Mouse (Mus musculus): Measurements from ENCODE around the gene Slc25a22. TPM values are rescaled to one million over a fixed set of nuclear protein-coding genes. Genes with fewer than 3 reads are reported as not detected.
"Not testable (repeated sequence)": the region's sequence is repeated elsewhere in the genome, so short reads cannot be mapped to it uniquely, and the experiment has no call there.

Gene Slc25a22
- polyA plus RNA-seq, 1 experiment from 2014 or later = 13.3 TPM

DNA sequence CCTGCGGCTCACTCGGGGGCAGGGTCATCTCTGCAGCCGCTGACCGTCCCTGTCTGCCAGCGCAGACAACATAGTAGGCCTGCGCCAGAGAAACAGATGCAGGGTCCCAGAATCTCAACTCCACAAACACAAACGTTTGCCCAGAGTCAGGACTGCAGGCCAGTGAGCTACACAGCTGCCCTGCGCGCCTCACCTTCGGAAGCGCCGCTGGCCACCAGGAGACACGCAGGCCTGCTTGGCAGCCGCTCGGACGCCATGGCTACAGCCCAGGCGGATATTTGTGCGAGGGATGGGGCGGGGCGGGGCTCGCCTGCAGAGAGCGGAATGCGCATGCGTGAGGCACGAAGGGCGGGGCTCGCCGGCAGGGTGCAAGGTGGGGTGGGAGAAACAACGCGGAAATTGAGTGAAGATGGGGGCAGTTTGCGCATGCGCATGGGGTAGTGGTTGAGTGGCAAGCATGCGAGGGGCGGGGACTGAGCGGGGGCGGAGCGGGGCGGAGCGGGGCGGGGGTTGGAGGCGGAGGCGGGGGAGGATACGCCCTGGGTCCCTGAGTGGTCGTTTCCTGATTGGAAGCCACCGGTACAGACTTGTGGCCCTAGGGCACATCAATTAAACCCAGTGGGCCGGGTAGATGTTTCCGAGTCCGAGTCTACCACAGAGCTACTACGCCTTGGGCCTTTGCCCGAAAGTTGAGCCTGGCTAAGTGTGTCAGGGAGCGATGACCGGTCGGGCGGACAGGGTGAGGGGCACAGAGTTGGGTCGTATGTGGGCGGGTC is 23.7 kb downstream of the Slc25a22 start, which contains the start of gene Gatd1:
Gene Gatd1, minus strand, starts transcription at position 328 of the 776 bp plus-strand sequence.
- H3K9me3 ChIP-seq (ENCODE audit: control insufficient read depth, low read length) = no peaks in the 10 kb centered on the region
- H3K4me1 ChIP-seq (ENCODE audit: control insufficient read depth in 2 of 2, insufficient read depth in 2 of 2, low read length in 2 of 2) = peaks cover under 1 to 9% of the 10 kb centered on the region in 2 experiments; a peak in 3 of 4 replicates
- peak within 1 kb of the TSS; percentile 94 for H3K4me2 ChIP-seq (ENCODE audit: low read length)
- peak within 1 kb of the TSS; percentile 93 for H3K9ac ChIP-seq (ENCODE audit: low read length)
- peak within 1 kb of the TSS; percentile 80 to 81 for H3K27ac ChIP-seq (replicated peaks in 1 of 2; ENCODE audit: control insufficient read depth in 1 of 2, insufficient read depth in 1 of 2, low read depth in 2 of 2, low read length in 2 of 2)
- under 1% methylated on average over 49 of the region's 56 CpGs for WGBS
- no peaks in the 10 kb centered on the region for H3K27me3 ChIP-seq (ENCODE audit: control insufficient read depth, insufficient read depth, low read length)
- peak; percentile 93 for ATAC-seq (ENCODE audit: insufficient number of reproducible peaks, insufficient read depth, low FRiP score, low read depth)
- peak within 1 kb of the TSS; percentile 82 to 86 for H3K4me3 ChIP-seq (ENCODE audit: control insufficient read depth in 1 of 2, insufficient read depth in 1 of 2, low read depth in 1 of 2, low read length in 2 of 2)
- peaks cover 28% of the 10 kb centered on the region for H3K36me3 ChIP-seq (ENCODE audit: control insufficient read depth, insufficient read depth, low read length)

DNA sequence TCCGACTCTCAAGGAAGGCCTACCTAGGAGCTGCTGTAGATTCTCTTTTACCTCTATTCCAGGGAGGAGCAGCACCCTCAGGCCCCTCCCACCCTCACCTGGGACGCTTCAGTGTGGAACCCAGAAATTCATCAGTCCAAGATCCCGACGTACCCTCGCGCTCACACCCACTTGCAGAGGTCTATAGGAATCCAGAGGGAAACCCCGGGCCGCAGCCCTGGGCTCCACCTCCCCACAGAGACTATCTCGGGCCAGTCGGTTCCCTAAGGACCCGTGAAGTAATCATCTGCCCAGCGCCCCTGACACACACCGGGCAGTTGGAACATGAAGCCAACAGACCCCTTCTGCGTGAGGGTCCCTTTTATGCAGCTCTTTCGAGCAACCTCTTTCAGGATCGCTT is 24.4 kb downstream of the Slc25a22 start:
- Histone ChIP-seq H3K4me2 (ENCODE audit: low read length) (peak overlapping the region; percentile 94), H3K4me3 (ENCODE audit: control insufficient read depth in 1 of 2, insufficient read depth in 1 of 2, low read depth in 1 of 2, low read length in 2 of 2) (peak overlapping the region; percentile 82 to 86), H3K27ac (replicated peaks in 1 of 2; ENCODE audit: control insufficient read depth in 1 of 2, insufficient read depth in 1 of 2, low read depth in 2 of 2, low read length in 2 of 2) (peak overlapping the region; percentile 76 to 80), H3K4me1 (ENCODE audit: control insufficient read depth in 2 of 2, insufficient read depth in 2 of 2, low read length in 2 of 2) (peaks cover 2 to 10% of the 10 kb centered on the region in 2 experiments; a peak in 3 of 4 replicates), H3K9ac (ENCODE audit: low read length) (peak overlapping the region; percentile 93), H3K9me3 (ENCODE audit: control insufficient read depth, low read length) (no peaks in the 10 kb centered on the region), H3K36me3 (ENCODE audit: control insufficient read depth, insufficient read depth, low read length) (peaks cover 35% of the 10 kb centered on the region), H3K27me3 (ENCODE audit: control insufficient read depth, insufficient read depth, low read length) (no peaks in the 10 kb centered on the region)
- 6% methylated on average over 16 of the region's 16 CpGs for WGBS
- ATAC-seq (ENCODE audit: insufficient number of reproducible peaks, insufficient read depth, low FRiP score, low read depth) = 0 out of 2 replicates have a peak, but pooled peaks have one; percentile 1

DNA sequence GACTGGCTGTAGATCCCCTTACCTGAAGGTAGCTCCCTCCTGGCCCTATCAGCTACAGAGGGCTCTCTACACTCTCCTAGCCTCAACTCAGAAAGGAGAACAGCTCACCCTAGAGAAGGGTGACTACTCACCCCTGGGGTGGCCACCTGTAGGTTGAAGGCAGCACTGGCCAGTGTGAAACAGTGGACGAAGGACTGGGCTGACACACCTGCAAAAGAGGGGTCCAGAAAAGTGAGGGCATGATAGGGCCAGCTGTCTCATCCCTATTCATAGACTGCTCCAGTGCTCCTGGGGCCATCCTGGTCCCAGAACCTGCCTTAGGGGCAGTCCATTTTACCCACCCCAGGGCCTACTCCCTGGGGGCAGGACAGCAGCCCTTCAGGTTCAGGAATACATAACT is 26.0 kb downstream of the Slc25a22 start:
- ATAC-seq (ENCODE audit: insufficient number of reproducible peaks, insufficient read depth, low FRiP score, low read depth) = no peak
- Histone ChIP-seq H3K4me1 (ENCODE audit: control insufficient read depth in 2 of 2, insufficient read depth in 2 of 2, low read length in 2 of 2) (peaks cover 2 to 10% of the 10 kb centered on the region in 2 experiments; a peak in 3 of 4 replicates), H3K9me3 (ENCODE audit: control insufficient read depth, low read length) (no peaks in the 10 kb centered on the region), H3K36me3 (ENCODE audit: control insufficient read depth, insufficient read depth, low read length) (peaks cover 40% of the 10 kb centered on the region), H3K9ac (ENCODE audit: low read length) (no peak overlapping the region), H3K27me3 (ENCODE audit: control insufficient read depth, insufficient read depth, low read length) (no peaks in the 10 kb centered on the region), H3K4me3 (ENCODE audit: control insufficient read depth in 1 of 2, insufficient read depth in 1 of 2, low read depth in 1 of 2, low read length in 2 of 2) (no peak overlapping the region), H3K4me2 (ENCODE audit: low read length) (no peak overlapping the region), H3K27ac (replicated peaks in 1 of 2; ENCODE audit: control insufficient read depth in 1 of 2, insufficient read depth in 1 of 2, low read depth in 2 of 2, low read length in 2 of 2) (no peak overlapping the region)
- 88% methylated on average over 1 of the region's 1 CpGs for WGBS

DNA sequence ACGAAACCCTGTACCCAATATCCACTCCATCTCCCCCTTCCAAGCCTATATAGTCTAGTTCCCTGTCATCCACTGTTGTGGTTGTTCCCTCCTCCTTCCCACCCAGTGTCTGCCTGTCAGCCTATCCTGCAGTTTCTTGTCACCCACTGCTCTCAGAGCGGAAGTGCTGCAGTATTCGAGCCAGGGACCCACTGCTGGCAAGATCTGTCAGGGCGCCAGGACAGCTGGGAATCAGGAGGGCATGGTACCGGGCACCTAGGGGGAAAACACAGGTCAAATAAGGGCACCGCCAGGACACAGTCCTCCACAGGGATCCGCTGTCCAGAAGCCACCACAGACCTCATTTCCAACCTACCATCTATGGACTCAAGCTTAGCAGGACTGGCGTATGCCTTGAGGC is 27.1 kb downstream of the Slc25a22 start:
- Histone ChIP-seq H3K9ac (ENCODE audit: low read length) (no peak overlapping the region; the same call in 1 of the 2 replicates), H3K27me3 (ENCODE audit: control insufficient read depth, insufficient read depth, low read length) (no peaks in the 10 kb centered on the region)
- 87% methylated on average over 8 of the region's 8 CpGs for WGBS

DNA sequence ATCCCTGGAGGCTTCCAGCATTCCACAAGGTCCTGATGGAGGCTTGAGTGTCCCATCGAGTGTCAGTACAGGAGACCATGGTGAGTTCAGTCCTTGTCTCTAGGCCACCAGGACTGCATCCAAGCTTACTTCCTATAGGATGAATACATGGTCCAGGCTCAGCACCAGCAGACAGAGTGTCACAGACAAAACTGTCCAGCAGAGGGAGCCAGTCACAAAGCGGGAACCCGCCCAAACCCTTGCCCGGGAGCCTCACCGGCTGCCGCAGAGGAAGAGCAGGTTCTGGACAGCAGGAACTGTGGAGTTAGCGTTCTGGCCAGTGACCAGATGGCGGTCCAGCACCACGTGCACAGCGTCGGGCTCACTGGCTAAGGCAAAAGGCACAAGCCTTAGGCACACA is 28.9 kb downstream of the Slc25a22 start:
- Histone ChIP-seq H3K9me3 (ENCODE audit: control insufficient read depth, low read length) (no peaks in the 10 kb centered on the region), H3K27ac (replicated peaks in 1 of 2; ENCODE audit: control insufficient read depth in 1 of 2, insufficient read depth in 1 of 2, low read depth in 2 of 2, low read length in 2 of 2) (no peak overlapping the region), H3K4me3 (ENCODE audit: control insufficient read depth in 1 of 2, insufficient read depth in 1 of 2, low read depth in 1 of 2, low read length in 2 of 2) (no peak overlapping the region), H3K4me1 (ENCODE audit: control insufficient read depth in 2 of 2, insufficient read depth in 2 of 2, low read length in 2 of 2) (peaks cover 2 to 10% of the 10 kb centered on the region in 2 experiments; a peak in 2 of 4 replicates), H3K36me3 (ENCODE audit: control insufficient read depth, insufficient read depth, low read length) (peaks cover 47% of the 10 kb centered on the region), H3K4me2 (ENCODE audit: low read length) (no peak overlapping the region), H3K9ac (ENCODE audit: low read length) (no peak overlapping the region; the same call in 1 of the 2 replicates), H3K27me3 (ENCODE audit: control insufficient read depth, insufficient read depth, low read length) (no peaks in the 10 kb centered on the region)
- ATAC-seq (ENCODE audit: insufficient number of reproducible peaks, insufficient read depth, low FRiP score, low read depth) = no peak
- 17% methylated on average over 11 of the region's 11 CpGs for WGBS

More for the DNA sequence above, 27.1 kb downstream of the Slc25a22 start:
- no peak for ATAC-seq (ENCODE audit: insufficient number of reproducible peaks, insufficient read depth, low FRiP score, low read depth)
- no peak overlapping the region for H3K4me2 ChIP-seq (ENCODE audit: low read length)
- H3K27ac ChIP-seq (replicated peaks in 1 of 2; ENCODE audit: control insufficient read depth in 1 of 2, insufficient read depth in 1 of 2, low read depth in 2 of 2, low read length in 2 of 2) = no peak overlapping the region
- peaks cover 2 to 10% of the 10 kb centered on the region in 2 experiments; a peak in 3 of 4 replicates for H3K4me1 ChIP-seq (ENCODE audit: control insufficient read depth in 2 of 2, insufficient read depth in 2 of 2, low read length in 2 of 2)
- peaks cover 40% of the 10 kb centered on the region for H3K36me3 ChIP-seq (ENCODE audit: control insufficient read depth, insufficient read depth, low read length)
- H3K9me3 ChIP-seq (ENCODE audit: control insufficient read depth, low read length) = no peaks in the 10 kb centered on the region
- no peak overlapping the region for H3K4me3 ChIP-seq (ENCODE audit: control insufficient read depth in 1 of 2, insufficient read depth in 1 of 2, low read depth in 1 of 2, low read length in 2 of 2)

DNA sequence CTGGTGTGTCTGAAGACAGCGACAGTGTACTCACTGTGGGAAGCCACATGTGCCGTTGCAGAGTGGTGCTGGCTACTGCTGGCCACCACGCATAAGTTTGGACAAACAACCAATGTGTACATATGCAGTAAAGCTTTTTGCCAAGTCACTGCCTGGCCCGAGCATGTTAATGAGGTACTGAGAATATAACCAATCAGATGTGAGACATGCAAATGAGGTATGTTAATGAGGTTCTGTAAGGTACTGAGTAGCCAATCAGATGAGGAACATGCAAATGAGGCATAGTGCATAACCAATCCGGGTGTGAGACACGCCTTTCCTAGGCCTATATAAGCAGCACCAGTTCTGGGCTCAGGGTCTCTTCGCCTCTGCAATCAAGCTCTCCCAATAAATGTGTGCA is 30.0 kb downstream of the Slc25a22 start:
- not testable (repeated sequence) for H3K4me1 ChIP-seq (ENCODE audit: control insufficient read depth in 2 of 2, insufficient read depth in 2 of 2, low read length in 2 of 2); H3K27me3 ChIP-seq (ENCODE audit: control insufficient read depth, insufficient read depth, low read length); H3K4me2 ChIP-seq (ENCODE audit: low read length); ATAC-seq (ENCODE audit: insufficient number of reproducible peaks, insufficient read depth, low FRiP score, low read depth); H3K4me3 ChIP-seq (ENCODE audit: control insufficient read depth in 1 of 2, insufficient read depth in 1 of 2, low read depth in 1 of 2, low read length in 2 of 2); H3K9ac ChIP-seq (ENCODE audit: low read length); H3K27ac ChIP-seq (replicated peaks in 1 of 2; ENCODE audit: control insufficient read depth in 1 of 2, insufficient read depth in 1 of 2, low read depth in 2 of 2, low read length in 2 of 2); H3K9me3 ChIP-seq (ENCODE audit: control insufficient read depth, low read length)
- peaks cover 57% of the 10 kb centered on the region for H3K36me3 ChIP-seq (ENCODE audit: control insufficient read depth, insufficient read depth, low read length)
- 97% methylated on average over 7 of the region's 7 CpGs for WGBS

DNA sequence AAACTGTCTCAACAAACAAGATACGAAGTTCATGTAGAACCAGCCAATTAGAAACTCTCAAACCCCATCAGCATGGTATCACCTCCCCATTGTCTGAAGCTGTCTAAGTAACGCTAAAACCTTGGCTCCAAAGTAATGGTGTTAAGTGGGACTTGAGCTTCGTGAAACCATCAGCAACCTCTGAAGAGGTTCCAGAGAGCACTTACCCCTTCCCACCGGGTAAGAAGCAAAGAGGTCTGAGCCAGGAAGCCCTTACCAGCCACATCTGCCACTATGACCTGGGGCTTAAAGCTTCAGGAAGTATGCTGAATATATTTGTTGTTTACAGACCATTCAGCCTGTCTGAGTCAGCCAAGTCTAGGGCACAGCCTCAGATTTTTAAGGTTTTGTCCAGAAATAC is 32.2 kb downstream of the Slc25a22 start:
- ATAC-seq (ENCODE audit: insufficient number of reproducible peaks, insufficient read depth, low FRiP score, low read depth) = no peak
- 67% methylated on average over 4 of the region's 4 CpGs for WGBS
- H3K27me3 ChIP-seq (ENCODE audit: control insufficient read depth, insufficient read depth, low read length) = no peaks in the 10 kb centered on the region
- peaks cover 2 to 4% of the 10 kb centered on the region in 2 experiments; a peak in 1 of 4 replicates for H3K4me1 ChIP-seq (ENCODE audit: control insufficient read depth in 2 of 2, insufficient read depth in 2 of 2, low read length in 2 of 2)
- no peak overlapping the region for H3K4me2 ChIP-seq (ENCODE audit: low read length)
- H3K36me3 ChIP-seq (ENCODE audit: control insufficient read depth, insufficient read depth, low read length) = peaks cover 66% of the 10 kb centered on the region
- no peak overlapping the region for H3K4me3 ChIP-seq (ENCODE audit: control insufficient read depth in 1 of 2, insufficient read depth in 1 of 2, low read depth in 1 of 2, low read length in 2 of 2)
- no peaks in the 10 kb centered on the region for H3K9me3 ChIP-seq (ENCODE audit: control insufficient read depth, low read length)
- no peak overlapping the region for H3K27ac ChIP-seq (replicated peaks in 1 of 2; ENCODE audit: control insufficient read depth in 1 of 2, insufficient read depth in 1 of 2, low read depth in 2 of 2, low read length in 2 of 2)
- no peak overlapping the region for H3K9ac ChIP-seq (ENCODE audit: low read length)
